Mouse (Mus musculus) bone marrow macrophage, adult 2 months (primary cell): ENCODE data around the gene Magi2. TPM values are rescaled to one million over a fixed set of nuclear protein-coding genes. Genes with fewer than 3 reads are reported as not detected.
"Not testable (repeated sequence)": the region's sequence is repeated elsewhere in the genome, so short reads cannot be mapped to it uniquely, and the experiment has no call there.

ENCODE experiments used
- H3K27ac ChIP-seq: 2 replicates; pipeline ENCODE4 v1.5.1; 2012; ENCODE audit warnings: low read depth, low read length; ENCODE audit not compliant: insufficient read depth
- H3K4me1 ChIP-seq: 2 replicates; pipeline ENCODE4 v1.6.1; 2012; ENCODE audit warnings: low read length; ENCODE audit not compliant: control insufficient read depth, insufficient read depth
- H3K4me3 ChIP-seq: 2 replicates; pipeline ENCODE4 v1.5.1; 2012; ENCODE audit warnings: mild to moderate bottlenecking, low read length, moderate library complexity; ENCODE audit not compliant: insufficient read depth
- CTCF ChIP-seq: IDR thresholded peaks from 2 replicates; pipeline ENCODE4 v1.5.1; 2012; ENCODE audit warnings: low read depth, mild to moderate bottlenecking, low read length, moderate library complexity
- POLR2A ChIP-seq: IDR thresholded peaks from 2 replicates; pipeline ENCODE4 v1.6.1; 2012; ENCODE audit warnings: mild to moderate bottlenecking, low read depth, low read length, borderline replicate concordance
- polyA plus RNA-seq: library from polyadenylated mRNA; stranded (reverse); fragments of >200 nt; gene quantifications from 2 replicates; pipeline ENCODE4 v1.2.4, GENCODE M21; 2012; ENCODE audit not compliant: missing spikeins, insufficient read depth, insufficient read length

The Magi2 gene
- polyA plus RNA-seq, 1 experiment, result 0.46 TPM

GRCm38 (mm10) chr5:20251541-20251940 lies 1024.7 kb downstream of the Magi2 start:
- Histone ChIP-seq H3K4me3 (no peak overlapping the region), H3K4me1 (peaks cover 8% of the 10 kb centered on the region), H3K27ac (no peak overlapping the region)
- TF ChIP-seq CTCF (no peak), POLR2A (no peak)

- TF ChIP-seq POLR2A (no peak), CTCF (no peak)
- H3K4me1 ChIP-seq, result peaks cover 10% of the 10 kb centered on the region
- no peak overlapping the region; the same call in 1 of the 2 replicates for H3K27ac ChIP-seq
- no peak overlapping the region for H3K4me3 ChIP-seq
These were observed 1029.5 kb downstream of the Magi2 start for GRCm38 (mm10) chr5:20256150-20256868.

GRCm38 (mm10) chr5:20256933-20257332 lies 1030.1 kb downstream of the Magi2 start:
- Histone ChIP-seq H3K4me1 (peaks cover 10% of the 10 kb centered on the region), H3K4me3 (no peak overlapping the region), H3K27ac (no peak overlapping the region)
- TF ChIP-seq CTCF, result no peak
- TF ChIP-seq POLR2A, result no peak

GRCm38 (mm10) chr5:20257419-20257818 lies 1030.6 kb downstream of the Magi2 start:
- Histone ChIP-seq H3K27ac (no peak overlapping the region), H3K4me3 (no peak overlapping the region), H3K4me1 (peaks cover 10% of the 10 kb centered on the region)
- TF ChIP-seq CTCF (no peak), POLR2A (no peak)

GRCm38 (mm10) chr5:20259719-20260118 lies 1032.9 kb downstream of the Magi2 start:
- Histone ChIP-seq H3K4me3 (no peak overlapping the region), H3K4me1 (peaks cover 10% of the 10 kb centered on the region), H3K27ac (no peak overlapping the region)
- TF ChIP-seq POLR2A, result no peak
- TF ChIP-seq CTCF, result no peak

GRCm38 (mm10) chr5:20272680-20273079 lies 1045.8 kb downstream of the Magi2 start:
- not testable (repeated sequence) for H3K27ac ChIP-seq, H3K4me1 ChIP-seq, H3K4me3 ChIP-seq

GRCm38 (mm10) chr5:20275632-20276031 lies 1048.8 kb downstream of the Magi2 start:
- H3K27ac ChIP-seq, result no peak overlapping the region
- H3K4me3 ChIP-seq, result no peak overlapping the region
- TF ChIP-seq CTCF (no peak), POLR2A (no peak)
- no peaks in the 10 kb centered on the region for H3K4me1 ChIP-seq

- TF ChIP-seq CTCF (no peak), POLR2A (no peak)
These were observed 1058.4 kb downstream of the Magi2 start for GRCm38 (mm10) chr5:20285080-20285840.

GRCm38 (mm10) chr5:20294521-20294920 lies 1067.7 kb downstream of the Magi2 start:
- Histone ChIP-seq H3K4me3 (no peak overlapping the region), H3K4me1 (no peaks in the 10 kb centered on the region), H3K27ac (no peak overlapping the region)
- TF ChIP-seq CTCF (no peak), POLR2A (no peak)

More at GRCm38 (mm10) chr5:20285080-20285840, 1058.4 kb downstream of the Magi2 start:
- Histone ChIP-seq H3K27ac (no peak overlapping the region), H3K4me3 (no peak overlapping the region), H3K4me1 (no peaks in the 10 kb centered on the region)

GRCm38 (mm10) chr5:20299816-20300215 lies 1073.0 kb downstream of the Magi2 start:
- TF ChIP-seq POLR2A (no peak), CTCF (no peak)
- H3K27ac ChIP-seq, result no peak overlapping the region
- no peaks in the 10 kb centered on the region for H3K4me1 ChIP-seq
- no peak overlapping the region for H3K4me3 ChIP-seq
